Mouse (Mus musculus): ENCODE data around the gene Exoc3l4.

DNA sequence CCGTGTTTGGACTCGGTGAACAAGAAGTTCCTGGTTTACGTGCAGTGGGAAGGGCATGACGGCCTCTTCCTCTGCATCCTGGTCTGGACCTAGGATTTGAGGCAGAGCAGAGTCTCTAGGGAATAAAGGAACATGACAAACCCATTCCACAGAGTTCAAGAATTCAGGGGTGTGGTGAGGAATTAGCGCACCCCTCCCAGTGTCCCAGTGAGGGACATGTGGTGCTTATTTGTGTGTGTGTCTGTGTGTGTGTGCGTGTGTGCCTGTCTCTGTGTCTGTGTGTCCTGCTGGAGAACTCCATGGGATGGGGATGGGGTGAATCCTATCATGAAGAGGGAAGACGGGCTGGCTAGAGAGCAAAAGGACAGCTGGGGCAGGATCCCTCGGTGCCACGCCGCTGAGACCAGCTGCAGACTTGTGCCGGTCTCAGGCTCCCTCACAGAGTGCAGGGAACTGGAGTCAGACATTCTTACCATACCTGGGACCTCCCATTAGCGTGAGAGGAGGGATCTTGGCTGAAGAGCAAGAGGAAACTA, 38.6 kb downstream of the Exoc3l4 start:
- TF ChIP-seq CTCF (IDR thresholded peaks at IDR 0.05) (no peak), EP300 (IDR thresholded peaks at IDR 0.05) (no peak)
